Mouse (Mus musculus): Measurements from ENCODE around the gene Plcb1.

The Plcb1 gene

GRCm38 (mm10) chr2:134913542-134913941 is 127.7 kb downstream of the Plcb1 start:
- no peak for DNase-seq (ENCODE audit: low spot score)

- DNase-seq (ENCODE audit: low spot score) = no peak
These were observed 128.3 kb downstream of the Plcb1 start for GRCm38 (mm10) chr2:134914091-134914550.

- no peak for DNase-seq (ENCODE audit: low spot score)
These were observed 129.2 kb downstream of the Plcb1 start for GRCm38 (mm10) chr2:134915035-134915434.

- no peak for DNase-seq (ENCODE audit: low spot score)
These were observed 134.9 kb downstream of the Plcb1 start for GRCm38 (mm10) chr2:134920611-134921280.

GRCm38 (mm10) chr2:134922636-134923375 is 136.9 kb downstream of the Plcb1 start:
- no peak for DNase-seq (ENCODE audit: low spot score)

GRCm38 (mm10) chr2:134924143-134924655 is 138.3 kb downstream of the Plcb1 start:
- no peak for DNase-seq (ENCODE audit: low spot score)

GRCm38 (mm10) chr2:134926266-134926665 is 140.4 kb downstream of the Plcb1 start:
- no peak for DNase-seq (ENCODE audit: low spot score)

GRCm38 (mm10) chr2:134927072-134927471 is 141.2 kb downstream of the Plcb1 start:
- DNase-seq (ENCODE audit: low spot score) = no peak

GRCm38 (mm10) chr2:134929452-134929851 is 143.6 kb downstream of the Plcb1 start:
- no peak for DNase-seq (ENCODE audit: low spot score)

GRCm38 (mm10) chr2:134930961-134931360 is 145.1 kb downstream of the Plcb1 start:
- no peak for DNase-seq (ENCODE audit: low spot score)

- DNase-seq (ENCODE audit: low spot score) = no peak
These were observed 146.0 kb downstream of the Plcb1 start for GRCm38 (mm10) chr2:134931756-134932421.

GRCm38 (mm10) chr2:134935469-134935868 is 149.6 kb downstream of the Plcb1 start:
- DNase-seq (ENCODE audit: low spot score) = no peak

GRCm38 (mm10) chr2:134935970-134936649 is 150.2 kb downstream of the Plcb1 start:
- no peak for DNase-seq (ENCODE audit: low spot score)

GRCm38 (mm10) chr2:134937666-134938065 is 151.8 kb downstream of the Plcb1 start:
- DNase-seq (ENCODE audit: low spot score) = no peak

GRCm38 (mm10) chr2:134942039-134942438 is 156.2 kb downstream of the Plcb1 start:
- DNase-seq (ENCODE audit: low spot score) = no peak

- no peak for DNase-seq (ENCODE audit: low spot score)
These were observed 157.1 kb downstream of the Plcb1 start for GRCm38 (mm10) chr2:134942919-134943318.

- DNase-seq (ENCODE audit: low spot score) = no peak
These were observed 160.5 kb downstream of the Plcb1 start for GRCm38 (mm10) chr2:134946331-134946730.

GRCm38 (mm10) chr2:134946911-134947310 is 161.0 kb downstream of the Plcb1 start:
- no peak for DNase-seq (ENCODE audit: low spot score)

- no peak for DNase-seq (ENCODE audit: low spot score)
These were observed 166.2 kb downstream of the Plcb1 start for GRCm38 (mm10) chr2:134952088-134952487.

GRCm38 (mm10) chr2:134956436-134956835 is 170.6 kb downstream of the Plcb1 start:
- DNase-seq (ENCODE audit: low spot score) = no peak

- no peak for DNase-seq (ENCODE audit: low spot score)
These were observed 180.3 kb downstream of the Plcb1 start for GRCm38 (mm10) chr2:134966131-134966530.

- DNase-seq (ENCODE audit: low spot score) = no peak
These were observed 182.5 kb downstream of the Plcb1 start for GRCm38 (mm10) chr2:134968380-134968779.
